12 mouse cellular contexts compared by ENCODE assay signal in genomic region chr16:30691964-30692363, GRCm38 (mm10).
DNase-seq lines count a peak whose midpoint lies in the region; ATAC-seq and TF ChIP-seq lines count a peak whose summit lies in the region.
"Had no signal": no experiment of that assay in that cellular context is flagged by ENCODE, and none has a peak within 500 bp of the region (broad histone marks: within the 10 kb centered on the region; RNA-seq: fewer than 3 reads in every experiment).

No protein-coding gene starts in this region.

- H3K36me3 ChIP-seq in heart, postnatal 0 days (replicated peaks; ENCODE audit: control insufficient read depth, insufficient read depth, low read length): no peaks in the 10 kb centered on the region
- no peaks in the 10 kb centered on the region for H3K36me3 ChIP-seq in thymus, adult 2 months (ENCODE audit: control insufficient read depth, insufficient read depth, low read length)
- no peaks in the 10 kb centered on the region for H3K36me3 ChIP-seq in midbrain, postnatal 0 days (ENCODE audit: insufficient read depth, low read length)
- H3K36me3 ChIP-seq in intestine, embryonic 15.5 days: no peaks in the 10 kb centered on the region
- H3K36me3 ChIP-seq: hindbrain, embryonic 10.5 days; midbrain, embryonic 13.5 days had no signal

- no peak overlapping the region for H3K4me3 ChIP-seq in heart, postnatal 0 days (ENCODE audit: low read depth, low read length)
- H3K4me3 ChIP-seq in thymus, adult 2 months (ENCODE audit: control insufficient read depth, insufficient read depth, low read length): no peak overlapping the region
- no peak overlapping the region for H3K4me3 ChIP-seq in midbrain, postnatal 0 days (ENCODE audit: low read depth, low read length)
- no peak overlapping the region for H3K4me3 ChIP-seq in intestine, embryonic 15.5 days (replicated peaks)
- H3K4me3 ChIP-seq: hindbrain, embryonic 10.5 days; midbrain, embryonic 13.5 days had no signal

- 63% methylated on average over 15 of the region's 15 CpGs for WGBS in heart, postnatal 0 days
- WGBS in thymus, adult 2 months: 75% methylated on average over 15 of the region's 15 CpGs
- WGBS in midbrain, postnatal 0 days: 90% methylated on average over 15 of the region's 15 CpGs
- 84% methylated on average over 15 of the region's 15 CpGs for WGBS in intestine, embryonic 15.5 days

- peak overlapping the region; percentile 27; the same call in 1 of the 2 replicates for H3K4me2 ChIP-seq in heart, postnatal 0 days (ENCODE audit: low read depth, low read length)
- H3K4me2 ChIP-seq in midbrain, postnatal 0 days (ENCODE audit: low read depth, low read length, poor library complexity, severe bottlenecking): no peak overlapping the region
- no peak overlapping the region for H3K4me2 ChIP-seq in intestine, embryonic 15.5 days (replicated peaks)
- H3K4me2 ChIP-seq: liver, embryonic 11.5 days; midbrain, embryonic 13.5 days had no signal

- no peak for TF ChIP-seq EP300 in heart, postnatal 0 days (IDR thresholded peaks at IDR 0.05; ENCODE audit: low read depth)

- ATAC-seq in heart, postnatal 0 days (ENCODE audit: insufficient read depth, low read depth): no peak
- no peak for ATAC-seq in midbrain, postnatal 0 days (ENCODE audit: low FRiP score)
- ATAC-seq in intestine, embryonic 15.5 days: no peak
- ATAC-seq: midbrain, embryonic 13.5 days had no signal

- H3K4me1 ChIP-seq in heart, postnatal 0 days (ENCODE audit: control insufficient read depth, insufficient read depth): peaks cover 4% of the 10 kb centered on the region; the same call in 1 of the 2 replicates
- H3K4me1 ChIP-seq in thymus, adult 2 months (replicated peaks; ENCODE audit: control insufficient read depth, insufficient read depth, low read length): peaks cover 12% of the 10 kb centered on the region
- H3K4me1 ChIP-seq in midbrain, postnatal 0 days (ENCODE audit: insufficient read depth, low read length): no peaks in the 10 kb centered on the region
- H3K4me1 ChIP-seq in intestine, embryonic 15.5 days (replicated peaks): no peaks in the 10 kb centered on the region

- no peak for TF ChIP-seq CTCF in heart, postnatal 0 days (IDR thresholded peaks at IDR 0.05; ENCODE audit: low read depth)
- TF ChIP-seq CTCF in thymus, adult 2 months (IDR thresholded peaks at IDR 0.05; ENCODE audit: borderline replicate concordance, control insufficient read depth, extremely low read depth, insufficient read depth, low read length, poor library complexity): no peak
- TF ChIP-seq CTCF in midbrain, postnatal 0 days (IDR thresholded peaks at IDR 0.05): no peak

- no peaks in the 10 kb centered on the region for H3K9me3 ChIP-seq in heart, postnatal 0 days (replicated peaks; ENCODE audit: control insufficient read depth, low read length)
- H3K9me3 ChIP-seq in midbrain, postnatal 0 days (ENCODE audit: low read length): no peaks in the 10 kb centered on the region
- no peaks in the 10 kb centered on the region for H3K9me3 ChIP-seq in intestine, embryonic 15.5 days
- H3K9me3 ChIP-seq: hindbrain, embryonic 10.5 days; midbrain, embryonic 13.5 days had no signal

- intact Hi-C loops in heart, postnatal 25 days (cut with DNase I): loop anchor here (2.0 to 5.0 kb wide), 3 partner anchors 91 to 285 kb away; no protein-coding TSS in a partner anchor

- H3K9ac ChIP-seq in heart, postnatal 0 days (replicated peaks; ENCODE audit: low read depth, low read length): no peak overlapping the region
- H3K9ac ChIP-seq in midbrain, postnatal 0 days (replicated peaks; ENCODE audit: low read length, poor library complexity, severe bottlenecking): no peak overlapping the region
- H3K9ac ChIP-seq in intestine, embryonic 15.5 days: no peak overlapping the region
- H3K9ac ChIP-seq: midbrain, embryonic 13.5 days had no signal

- H3K27ac ChIP-seq in heart, postnatal 0 days (ENCODE audit: low read depth): no peak overlapping the region
- peak overlapping the region; percentile 43; the same call in 1 of the 2 replicates for H3K27ac ChIP-seq in thymus, adult 2 months (ENCODE audit: control insufficient read depth, insufficient read depth, low read length)
- H3K27ac ChIP-seq in midbrain, postnatal 0 days (ENCODE audit: low read depth, low read length): no peak overlapping the region
- H3K27ac ChIP-seq in intestine, embryonic 15.5 days: no peak overlapping the region
- H3K27ac ChIP-seq: hindbrain, embryonic 10.5 days; midbrain, embryonic 13.5 days had no signal

- no peak for TF ChIP-seq POLR2A in thymus, adult 2 months (IDR thresholded peaks at IDR 0.05; ENCODE audit: control insufficient read depth, extremely low read depth, insufficient read depth, low read length, poor library complexity)

- no peaks in the 10 kb centered on the region for H3K27me3 ChIP-seq in heart, postnatal 0 days (ENCODE audit: control insufficient read depth, insufficient read depth, low read length)
- H3K27me3 ChIP-seq in thymus, adult 2 months (ENCODE audit: control insufficient read depth, insufficient read depth, low read length): no peaks in the 10 kb centered on the region
- no peaks in the 10 kb centered on the region for H3K27me3 ChIP-seq in midbrain, postnatal 0 days (ENCODE audit: insufficient read depth, low read length)
- no peaks in the 10 kb centered on the region for H3K27me3 ChIP-seq in intestine, embryonic 15.5 days (replicated peaks)
- H3K27me3 ChIP-seq: midbrain, embryonic 13.5 days had no signal

- no peak for DNase-seq in heart, postnatal 0 days (ENCODE audit: low spot score)
- DNase-seq in heart, postnatal 25 days (ENCODE audit: low spot score): no peak
- DNase-seq in thymus, adult 2 months: no peak
- DNase-seq in thymus, postnatal 25 days: no peak
- peak; percentile 48 for DNase-seq in MN1 (ENCODE audit: low spot score)
- no peak for DNase-seq in midbrain, postnatal 0 days (ENCODE audit: low spot score)
- DNase-seq: cerebellum, postnatal 36 days; lung, postnatal 14 days had no signal
